12 mouse cellular contexts compared by ENCODE assay signal in the genomic region with DNA sequence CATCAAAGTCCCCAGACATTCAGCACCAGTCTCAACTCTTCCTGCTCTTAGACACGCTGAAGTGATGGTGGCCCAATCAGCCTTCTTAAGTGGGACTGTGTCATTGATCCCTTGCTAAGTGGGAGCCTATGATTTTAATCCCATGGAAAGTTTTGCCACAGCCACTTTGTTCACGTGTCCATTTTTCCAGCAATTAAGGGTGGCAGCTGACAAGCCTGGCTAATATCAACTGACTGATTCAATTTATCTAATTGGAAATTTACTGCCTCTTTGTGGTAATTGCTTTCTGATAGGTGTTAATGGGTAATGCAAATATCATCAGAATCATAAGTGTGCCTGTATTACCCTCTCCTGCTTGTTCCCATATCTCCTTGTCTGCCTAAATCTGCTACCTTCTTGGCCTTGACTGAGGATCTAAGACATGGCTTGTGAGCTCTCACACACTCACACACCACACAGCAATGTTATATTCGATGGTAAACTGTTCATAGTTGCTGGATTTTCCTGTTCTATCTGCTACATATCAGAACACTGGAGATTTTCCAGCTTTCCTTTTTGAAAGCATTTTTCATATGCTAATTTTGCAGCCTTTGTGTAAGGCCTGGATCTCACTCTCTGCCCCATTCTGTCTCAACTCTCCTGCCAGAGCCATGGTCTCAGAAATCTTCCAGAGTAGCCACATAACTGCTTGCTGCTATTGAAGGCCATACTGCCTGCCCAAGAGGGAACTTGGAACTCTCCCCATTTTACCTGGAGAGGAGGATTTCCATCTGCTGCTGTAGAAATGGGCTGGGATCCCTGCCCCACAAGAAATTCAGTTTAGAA.
DNase-seq lines count a peak whose midpoint lies in the region; ATAC-seq lines count a peak whose summit lies in the region.
"Had no signal": no experiment of that assay in that cellular context is flagged by ENCODE, and none has a peak within 500 bp of the region (broad histone marks: within the 10 kb centered on the region; RNA-seq: fewer than 3 reads in every experiment).

No protein-coding gene starts in this region.

- H3K9ac ChIP-seq in neural tube, embryonic 13.5 days: no peak overlapping the region
- H3K9ac ChIP-seq in neural tube, embryonic 15.5 days (replicated peaks): no peak overlapping the region
- 0 out of 2 replicates have a peak overlapping the region, but pooled peaks have one; percentile 1 for H3K9ac ChIP-seq in forebrain, embryonic 16.5 days (replicated peaks; ENCODE audit: low read depth, low read length)

- DNase-seq in cerebellum, adult 9-11 months: peak; percentile 72
- DNase-seq in kidney, postnatal 4 days: no peak
- DNase-seq in adrenal gland, postnatal 4 days (ENCODE audit: low spot score in 2 of 2): no peak
- DNase-seq: adrenal gland, adult 8-10 months; heart, adult 18-20 months; spleen, adult 18-20 months had no signal

- ATAC-seq in neural tube, embryonic 13.5 days (ENCODE audit: low read depth): no peak; the same call in 1 of the 2 replicates
- ATAC-seq in neural tube, embryonic 15.5 days (ENCODE audit: low FRiP score): no peak
- peak; percentile 87 for ATAC-seq in forebrain, embryonic 16.5 days
- ATAC-seq in monocyte, adult 5-6 weeks (replicated peaks; ENCODE audit: insufficient number of reproducible peaks, low FRiP score, low TSS enrichment, poor library complexity, severe bottlenecking): no peak

- no peaks in the 10 kb centered on the region for H3K27me3 ChIP-seq in neural tube, embryonic 13.5 days
- no peaks in the 10 kb centered on the region for H3K27me3 ChIP-seq in neural tube, embryonic 15.5 days (replicated peaks)
- H3K27me3 ChIP-seq in forebrain, embryonic 16.5 days (replicated peaks; ENCODE audit: control insufficient read depth, insufficient read depth, low read length): no peaks in the 10 kb centered on the region

- peak overlapping the region; percentile 46; the same call in 1 of the 2 replicates for H3K27ac ChIP-seq in neural tube, embryonic 13.5 days (replicated peaks)
- H3K27ac ChIP-seq in neural tube, embryonic 15.5 days (replicated peaks): no peak overlapping the region
- H3K27ac ChIP-seq in forebrain, embryonic 16.5 days (ENCODE audit: low read length): peak overlapping the region; percentile 67
- H3K27ac ChIP-seq: kidney, postnatal 0 days had no signal

- no peaks in the 10 kb centered on the region for H3K9me3 ChIP-seq in neural tube, embryonic 13.5 days
- H3K9me3 ChIP-seq in neural tube, embryonic 15.5 days (replicated peaks): no peaks in the 10 kb centered on the region
- no peaks in the 10 kb centered on the region for H3K9me3 ChIP-seq in forebrain, embryonic 16.5 days (ENCODE audit: control insufficient read depth, low read length)
- H3K9me3 ChIP-seq: G1E had no signal

- no peak overlapping the region for H3K4me3 ChIP-seq in neural tube, embryonic 13.5 days
- no peak overlapping the region for H3K4me3 ChIP-seq in neural tube, embryonic 15.5 days (replicated peaks)
- no peak overlapping the region for H3K4me3 ChIP-seq in forebrain, embryonic 16.5 days (replicated peaks; ENCODE audit: low read length)

- 66% methylated on average over 3 of the region's 3 CpGs for WGBS in neural tube, embryonic 13.5 days
- 67% methylated on average over 3 of the region's 3 CpGs for WGBS in neural tube, embryonic 15.5 days
- 11% methylated on average over 3 of the region's 3 CpGs for WGBS in forebrain, embryonic 16.5 days

- no peaks in the 10 kb centered on the region for H3K36me3 ChIP-seq in neural tube, embryonic 13.5 days
- no peaks in the 10 kb centered on the region for H3K36me3 ChIP-seq in neural tube, embryonic 15.5 days
- H3K36me3 ChIP-seq in forebrain, embryonic 16.5 days (ENCODE audit: control insufficient read depth, insufficient read depth): no peaks in the 10 kb centered on the region
- H3K36me3 ChIP-seq: G1E had no signal

- no peaks in the 10 kb centered on the region for H3K4me1 ChIP-seq in neural tube, embryonic 13.5 days (replicated peaks)
- no peaks in the 10 kb centered on the region for H3K4me1 ChIP-seq in neural tube, embryonic 15.5 days
- H3K4me1 ChIP-seq in forebrain, embryonic 16.5 days (replicated peaks; ENCODE audit: control insufficient read depth, insufficient read depth, low read length): peaks cover 9% of the 10 kb centered on the region

- no peak overlapping the region for H3K4me2 ChIP-seq in neural tube, embryonic 13.5 days
- no peak overlapping the region for H3K4me2 ChIP-seq in neural tube, embryonic 15.5 days
- H3K4me2 ChIP-seq in forebrain, embryonic 16.5 days (ENCODE audit: low read length): no peak overlapping the region
